Mouse (Mus musculus) embryo, embryonic 9.5 days (tissue): Measurements from ENCODE around the gene Ccdc162.
A peak's percentile ranks its signal among the peaks of the same experiment; 100 is the strongest.

Experiments
- DNase-seq: peaks from one replicate; pipeline ENCODE4 v3.0.0-alpha.2; 2017; ENCODE audit errors: extremely low spot score

Gene Ccdc162

DNA sequence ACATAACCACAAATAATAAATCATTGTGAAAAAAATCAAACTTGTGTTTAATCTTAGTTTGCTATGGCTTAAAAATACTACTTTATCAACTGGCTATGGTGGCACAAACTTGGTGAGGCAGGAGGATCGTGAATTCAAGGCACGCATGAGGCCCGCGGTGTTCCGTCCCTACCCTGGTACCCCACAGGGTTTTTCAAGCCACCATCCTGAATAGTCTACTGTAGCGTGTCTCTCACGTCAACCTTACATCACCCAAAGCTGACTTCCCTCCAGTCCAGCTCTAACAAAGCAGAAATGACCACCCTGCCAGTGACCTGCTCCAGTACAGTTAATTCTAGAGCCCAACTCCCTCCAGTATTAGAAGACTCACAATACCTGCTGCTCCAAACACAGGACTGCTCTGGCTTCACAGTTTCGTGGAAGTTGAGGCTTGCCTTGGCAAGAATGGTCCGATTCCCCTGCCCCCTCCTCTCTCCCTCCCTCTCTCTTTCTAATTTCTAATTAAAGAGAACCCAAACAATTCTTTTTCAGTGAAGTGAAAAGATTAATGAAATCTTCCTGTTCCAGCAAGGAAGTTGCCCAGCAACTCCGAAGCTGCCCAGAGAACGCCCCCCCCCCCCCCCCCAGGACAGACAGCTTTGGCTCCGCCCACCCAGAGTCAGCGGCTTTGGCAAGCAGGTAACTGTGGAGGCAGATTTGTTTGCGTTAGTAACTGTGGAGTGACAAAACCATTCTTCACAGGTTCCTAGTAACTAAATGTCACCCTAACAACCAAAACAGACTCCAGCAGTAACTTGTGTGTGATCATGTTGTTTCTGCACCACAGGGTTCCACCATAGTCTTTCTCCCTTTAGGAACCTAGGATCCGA is at the start of gene Ccdc162:
Gene Ccdc162, minus strand, starts transcription at position 606 of the 869 bp plus-strand sequence.
- peak; percentile 20 for DNase-seq

DNA sequence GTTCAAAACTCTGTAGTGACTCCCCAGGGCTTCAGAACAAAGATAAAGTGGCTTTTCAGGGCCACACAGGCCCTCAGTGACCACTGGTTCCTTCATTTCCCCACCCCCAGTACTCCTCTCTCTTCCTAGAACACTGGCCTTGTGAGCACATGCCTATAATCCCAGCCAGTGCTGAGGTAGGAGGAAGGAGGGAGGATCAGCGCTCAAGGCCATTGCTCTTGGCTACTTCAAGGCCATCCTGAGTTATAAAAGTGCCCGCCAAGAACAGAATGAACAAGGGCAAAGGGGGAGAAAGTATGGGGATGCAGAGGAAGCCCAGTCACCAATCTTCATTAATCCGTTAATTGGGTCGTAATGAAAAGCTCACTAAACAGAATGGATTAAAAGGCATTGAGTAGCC is 49.2 kb upstream of the Ccdc162 start:
- no peak for DNase-seq

DNA sequence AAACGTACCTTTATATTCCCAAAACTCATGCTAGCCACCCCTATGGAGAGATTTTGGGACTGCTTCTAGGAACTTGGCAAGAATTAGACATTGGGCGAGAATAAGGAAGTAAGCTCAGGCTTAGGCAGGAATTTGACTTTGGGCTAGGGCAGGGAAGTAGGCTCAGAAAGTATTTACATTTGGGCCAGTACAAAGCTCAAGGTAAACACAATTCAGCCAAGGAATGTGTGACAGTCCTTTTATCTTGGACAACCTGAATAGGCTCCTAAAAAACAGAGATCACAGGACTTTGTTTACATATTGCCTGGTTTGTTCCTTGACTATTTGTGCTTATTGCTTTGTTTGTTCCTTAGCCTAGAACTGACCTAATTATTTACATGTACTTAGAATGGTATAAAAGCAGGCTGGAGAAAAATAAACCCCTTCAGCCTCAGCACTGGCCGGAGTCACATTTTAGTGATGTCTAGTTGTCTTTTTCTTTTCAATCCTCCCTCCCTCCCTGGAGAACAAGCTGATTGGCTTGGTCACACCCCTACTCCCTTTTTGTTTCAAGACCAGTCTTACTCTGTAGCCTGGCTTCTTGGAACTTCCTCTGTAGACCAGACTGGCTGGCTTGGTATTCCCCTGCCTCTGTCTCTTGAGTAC is 47.4 kb upstream of the Ccdc162 start:
- no peak for DNase-seq

DNA sequence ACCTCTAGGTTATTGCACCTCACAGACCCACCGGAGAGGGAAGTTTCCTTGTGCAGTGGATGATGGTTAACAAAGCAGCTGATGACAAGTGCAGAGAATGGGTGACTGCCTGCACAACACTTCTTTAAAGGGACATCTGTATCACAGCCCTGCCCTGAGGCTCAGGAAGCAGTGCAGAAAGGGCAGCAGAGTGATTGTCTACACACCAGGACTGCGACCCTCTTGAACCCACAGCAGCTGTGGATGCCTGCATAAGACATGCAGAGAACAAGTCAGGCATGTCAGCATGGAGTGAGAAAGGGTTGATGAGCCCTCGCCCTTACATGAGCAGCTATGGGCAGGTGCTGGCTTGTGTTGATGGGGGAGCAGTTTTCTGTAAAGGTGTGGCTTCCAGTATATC is 44.4 kb upstream of the Ccdc162 start:
- DNase-seq, result no peak

DNA sequence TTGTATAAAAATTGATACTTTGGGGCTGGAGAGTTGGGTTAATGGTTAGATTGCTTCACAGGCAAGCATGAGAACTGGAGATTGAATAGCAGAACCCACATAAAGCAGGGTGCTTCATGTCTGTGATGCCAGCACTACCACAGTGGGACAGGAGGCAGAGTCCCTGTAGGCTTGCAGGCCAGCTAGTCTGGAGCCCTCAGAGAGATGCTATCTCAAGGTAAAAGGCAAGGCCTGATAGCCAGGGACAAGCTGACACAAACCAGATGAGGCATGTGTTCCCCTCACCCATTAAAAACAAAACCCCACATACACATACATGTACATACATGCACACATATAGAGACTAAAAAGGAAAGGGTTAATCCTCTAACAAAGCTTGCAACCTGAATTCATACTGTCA is 41.6 kb upstream of the Ccdc162 start:
- DNase-seq, result no peak

DNA sequence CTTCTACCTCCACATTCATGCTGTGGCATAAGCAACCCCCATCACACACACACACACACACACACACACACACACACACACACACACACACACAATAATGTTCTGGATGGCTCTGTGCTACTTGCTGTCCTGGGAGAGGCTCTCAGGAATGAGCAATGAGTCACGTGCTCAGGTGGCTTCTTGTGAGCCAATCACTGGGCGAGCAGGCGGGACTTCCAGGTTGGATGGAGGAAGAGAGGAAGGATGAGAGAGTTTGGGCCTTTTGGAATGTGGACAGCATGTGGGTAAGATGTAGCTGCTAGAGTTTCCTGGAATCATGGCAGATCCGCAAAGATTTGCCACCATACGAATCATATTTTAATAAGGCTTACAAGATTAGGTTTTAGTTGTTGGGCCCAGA is 40.8 kb upstream of the Ccdc162 start:
- no peak for DNase-seq

DNA sequence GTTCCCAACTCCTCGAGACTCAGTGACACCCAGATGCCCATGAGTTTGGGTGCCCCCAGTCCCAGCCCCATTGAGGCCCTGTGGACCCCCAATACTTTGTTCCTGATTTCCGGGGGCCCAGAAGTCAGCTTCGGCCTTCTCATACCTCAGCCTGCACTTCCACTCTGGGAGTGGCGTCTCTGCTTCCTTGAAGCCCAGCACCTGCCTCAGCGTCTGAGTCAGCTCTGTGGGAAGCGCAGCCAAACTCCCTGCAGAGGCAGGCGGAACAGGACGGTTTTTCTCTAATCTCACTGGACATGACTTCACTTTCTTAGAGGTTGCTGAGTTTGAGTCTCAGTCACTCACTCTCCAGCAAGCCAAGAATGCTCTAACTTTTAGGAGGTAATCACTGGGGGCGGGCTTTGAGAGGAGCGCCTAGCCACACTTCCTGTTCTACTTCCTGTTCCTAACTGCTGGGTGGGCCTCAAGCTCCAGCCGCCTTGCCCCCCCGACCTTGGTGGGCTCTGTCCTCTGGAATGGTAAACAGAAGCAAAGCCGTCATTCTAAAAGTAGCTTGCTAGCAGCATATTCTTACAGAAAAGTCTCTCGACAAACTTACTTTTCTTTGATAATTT is 35.5 kb upstream of the Ccdc162 start:
- no peak for DNase-seq

DNA sequence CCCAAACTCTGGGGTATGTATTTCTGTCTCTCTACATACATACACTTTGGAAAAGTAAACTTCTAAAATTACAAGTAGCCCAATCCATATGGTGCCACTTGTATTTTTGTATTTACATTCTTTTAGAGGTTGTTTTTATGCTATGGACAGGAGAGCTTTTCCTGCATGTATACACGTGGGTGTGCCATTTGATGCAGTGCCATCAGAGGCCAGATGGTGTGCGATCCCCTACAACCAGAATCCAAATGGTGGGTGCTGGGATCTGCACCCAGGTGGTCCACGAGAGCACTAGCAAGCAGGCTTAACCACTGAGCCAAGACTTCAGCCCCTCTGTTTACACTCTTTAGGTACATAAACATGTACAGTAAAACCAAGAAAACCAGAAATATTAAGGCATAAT is 32.9 kb upstream of the Ccdc162 start:
- no peak for DNase-seq

DNA sequence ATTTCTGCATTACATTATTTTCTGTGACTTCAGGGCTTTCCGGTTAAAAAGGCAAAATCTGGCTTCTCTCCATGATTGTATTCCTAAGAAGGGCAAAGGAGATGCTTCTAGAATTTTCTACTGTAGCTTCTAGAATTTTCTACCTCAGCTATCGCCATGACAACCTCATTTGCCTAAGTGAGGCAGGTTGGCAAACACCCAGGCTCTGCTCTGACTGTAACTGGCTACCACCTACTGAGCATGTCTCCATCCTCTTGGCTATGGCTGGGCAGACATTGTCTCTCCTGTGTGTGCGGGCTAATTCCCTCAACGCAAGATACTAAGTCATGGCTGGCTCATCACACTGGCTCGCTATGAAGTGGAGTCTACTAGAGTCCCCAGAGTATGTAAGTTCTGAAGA is 30.1 kb upstream of the Ccdc162 start:
- DNase-seq, result no peak

DNA sequence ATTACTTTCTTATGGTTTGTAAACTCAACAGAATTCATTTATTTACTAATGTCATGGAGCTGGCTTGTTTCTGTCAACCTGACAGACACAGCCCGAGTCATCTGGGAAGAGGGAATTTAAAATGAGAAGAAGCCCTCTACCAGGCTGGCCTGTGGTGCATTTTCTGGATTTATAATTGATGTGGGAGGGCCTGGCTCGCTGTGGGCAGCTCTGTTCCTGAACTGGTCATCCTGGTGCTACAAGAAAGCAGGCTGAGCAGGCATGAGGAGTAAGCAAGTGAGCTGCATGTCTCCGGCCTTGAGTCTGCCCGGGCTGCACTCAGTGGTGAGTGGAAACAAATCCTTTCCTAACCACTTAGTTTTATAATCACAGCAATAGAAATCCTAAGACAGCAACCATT is 27.6 kb upstream of the Ccdc162 start:
- DNase-seq, result no peak

DNA sequence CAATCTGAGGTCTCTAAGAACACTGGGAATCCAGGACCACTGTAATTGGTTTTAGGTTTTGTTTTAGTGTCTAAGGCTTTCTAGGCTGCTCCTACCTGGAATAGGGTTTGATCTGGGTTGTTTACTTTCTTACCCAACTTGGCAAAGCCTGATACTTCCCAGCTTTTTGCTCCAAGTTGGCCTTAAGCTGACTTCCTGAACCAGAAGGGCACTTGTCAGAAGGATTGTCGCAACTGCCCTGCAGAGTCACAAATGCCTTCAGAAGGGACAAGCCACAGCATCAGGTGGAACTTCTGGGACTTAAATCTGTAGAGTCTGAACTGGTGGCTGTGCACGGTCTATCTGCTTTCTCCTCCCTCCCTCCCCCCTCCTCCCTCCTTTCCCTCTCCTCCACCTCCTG is 23.8 kb upstream of the Ccdc162 start:
- DNase-seq, result no peak

DNA sequence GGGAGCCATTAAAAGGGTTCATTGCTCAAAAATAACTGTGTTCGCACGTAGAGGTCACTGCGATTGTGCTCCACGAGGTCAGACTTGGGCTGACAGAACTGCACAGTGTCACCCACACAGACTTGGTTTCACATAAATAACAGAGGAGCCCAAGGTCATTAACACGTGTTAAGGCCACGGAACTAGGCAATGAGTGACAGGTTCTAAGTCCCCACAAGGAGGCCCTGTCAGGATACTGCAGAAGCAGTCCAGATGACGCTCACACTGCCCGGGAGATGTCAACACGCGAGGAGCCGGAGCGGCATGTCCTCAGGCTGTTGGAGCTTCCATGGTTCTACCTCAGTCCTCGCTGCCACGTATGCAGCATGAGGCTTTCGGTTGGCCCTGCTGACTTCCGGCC is 20.8 kb upstream of the Ccdc162 start:
- no peak for DNase-seq

DNA sequence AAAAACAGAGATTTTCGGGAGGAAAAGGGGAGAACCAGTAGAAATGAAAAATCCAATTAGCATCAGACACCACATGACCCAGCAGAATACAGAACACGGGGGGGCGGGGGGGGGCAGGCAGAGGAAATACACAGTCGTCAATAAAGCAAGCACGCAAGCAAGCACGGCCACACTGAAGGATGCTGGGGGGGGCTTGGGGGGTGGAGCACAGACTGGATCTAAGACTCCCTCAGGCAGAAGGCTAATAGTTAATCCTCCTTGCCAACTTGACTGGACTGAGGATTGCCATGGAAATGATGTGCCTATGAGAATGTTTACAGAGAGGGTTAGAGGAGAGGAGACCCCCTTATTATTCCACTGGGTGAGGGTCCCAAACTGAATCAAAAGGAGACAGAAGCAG is 19.0 kb upstream of the Ccdc162 start:
- no peak for DNase-seq

DNA sequence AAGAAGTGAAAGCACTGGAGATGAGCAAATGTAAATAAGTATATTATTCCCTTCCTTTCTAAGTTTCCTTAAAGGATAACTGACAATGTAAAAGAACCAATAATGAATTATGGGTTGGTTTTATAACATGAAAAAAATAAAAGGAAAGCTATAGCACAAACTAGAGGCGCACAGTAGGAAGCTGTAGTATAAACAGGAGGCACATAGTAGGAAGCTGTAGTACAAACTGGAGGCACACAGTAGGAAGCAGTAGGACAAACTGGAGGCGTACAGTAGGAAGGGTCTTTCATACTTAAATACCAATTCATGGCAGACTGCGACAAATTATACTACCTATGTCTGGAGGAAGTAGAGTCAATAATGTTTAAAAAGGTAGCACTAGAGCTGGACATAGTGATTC is 16.8 kb upstream of the Ccdc162 start:
- DNase-seq, result no peak

DNA sequence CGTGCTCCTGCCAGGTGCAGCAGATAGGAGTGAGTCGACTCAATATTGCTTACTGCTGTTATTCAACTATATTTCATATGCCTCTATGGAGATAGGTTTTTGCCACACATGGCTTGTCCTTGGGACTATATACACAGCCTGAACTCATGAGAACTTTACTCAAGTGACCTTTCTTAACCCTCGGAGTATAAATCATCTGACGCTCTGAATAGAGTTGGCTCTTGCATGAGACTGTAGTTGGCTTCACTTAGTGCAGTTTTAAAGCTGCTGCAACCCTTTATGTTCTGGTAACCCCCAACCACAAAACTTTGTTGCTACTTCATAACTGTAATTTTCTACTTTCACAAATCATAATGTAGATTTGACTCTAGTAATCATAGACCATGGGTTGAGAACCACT is 15.5 kb upstream of the Ccdc162 start:
- DNase-seq, result no peak

DNA sequence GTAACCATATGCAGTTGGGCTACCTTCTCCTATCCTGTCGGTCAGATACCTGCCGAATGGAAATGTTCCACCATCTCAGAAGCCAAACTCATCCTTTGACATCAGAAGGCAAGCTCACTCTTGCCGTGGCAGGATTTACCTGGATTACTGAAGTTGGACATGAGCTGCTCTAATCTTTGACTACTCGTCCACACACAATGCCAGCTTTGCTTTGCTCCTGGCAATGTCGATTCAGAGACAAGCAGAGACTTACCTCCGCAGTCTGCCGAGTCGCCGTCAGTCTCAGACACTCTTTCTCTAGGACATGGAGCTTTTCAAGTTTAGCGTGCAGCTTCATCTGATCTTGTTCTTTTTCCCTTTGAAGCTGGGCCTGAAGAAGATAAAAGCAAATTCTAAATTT is 14.3 kb upstream of the Ccdc162 start:
- no peak for DNase-seq

DNA sequence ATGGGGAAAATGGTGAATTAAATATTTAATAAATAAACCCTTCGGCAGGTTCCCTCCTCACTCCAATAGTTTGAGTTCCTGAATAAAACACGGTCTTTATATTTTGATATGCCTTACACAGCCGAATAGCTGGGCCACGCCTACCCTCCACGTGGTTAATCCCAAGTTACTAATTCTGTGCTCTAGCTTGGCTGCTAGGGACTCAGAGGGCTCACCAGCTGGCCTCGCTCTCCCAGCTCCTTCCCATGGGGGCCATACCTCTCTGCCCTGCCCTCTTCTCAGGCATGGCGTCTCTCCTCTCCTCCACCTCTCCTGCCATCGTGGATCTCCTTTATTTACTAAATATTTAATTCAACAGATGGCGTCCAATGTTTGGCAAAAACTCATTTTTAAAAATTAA is 9.8 kb upstream of the Ccdc162 start:
- DNase-seq, result no peak

DNA sequence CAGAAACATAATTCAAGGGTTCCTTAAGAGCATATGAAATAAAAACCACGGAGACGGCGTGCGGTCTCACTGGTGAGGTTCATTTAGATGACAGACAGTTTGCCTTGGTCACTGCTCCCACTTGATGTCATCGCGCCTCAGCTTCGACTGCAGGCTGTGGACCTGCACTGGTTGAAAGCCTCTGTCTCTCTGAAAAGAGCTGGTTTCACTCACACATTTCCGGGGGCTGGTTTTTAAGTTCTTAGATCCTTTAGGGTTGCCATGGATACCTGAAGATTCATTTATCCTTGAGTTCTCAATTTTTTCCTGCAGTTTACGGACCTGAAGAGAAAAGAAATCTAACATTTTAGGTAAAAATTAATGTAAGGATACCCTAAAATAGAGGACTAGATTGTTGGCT is 3.2 kb upstream of the Ccdc162 start:
- no peak for DNase-seq

DNA sequence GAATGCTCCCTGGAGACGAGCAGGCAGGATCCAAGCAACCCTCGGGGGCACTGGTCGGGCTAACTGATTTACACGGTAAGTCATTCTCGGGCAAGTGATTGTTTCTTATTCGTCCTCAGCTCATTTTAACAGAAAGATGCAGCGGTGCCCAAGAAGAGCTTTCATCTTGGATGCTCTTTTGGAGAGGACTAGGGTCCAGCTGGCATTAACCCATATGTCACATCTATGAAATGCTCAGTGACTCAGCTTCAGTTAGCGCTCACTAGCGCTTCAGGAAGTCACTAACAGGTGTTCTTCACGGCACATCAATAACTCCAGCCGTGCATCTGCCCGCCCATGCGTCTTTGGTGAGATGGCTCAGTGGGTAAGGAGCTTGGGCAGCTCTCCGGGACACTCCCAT is 877 bp downstream of the Ccdc162 start:
- DNase-seq, result no peak

DNA sequence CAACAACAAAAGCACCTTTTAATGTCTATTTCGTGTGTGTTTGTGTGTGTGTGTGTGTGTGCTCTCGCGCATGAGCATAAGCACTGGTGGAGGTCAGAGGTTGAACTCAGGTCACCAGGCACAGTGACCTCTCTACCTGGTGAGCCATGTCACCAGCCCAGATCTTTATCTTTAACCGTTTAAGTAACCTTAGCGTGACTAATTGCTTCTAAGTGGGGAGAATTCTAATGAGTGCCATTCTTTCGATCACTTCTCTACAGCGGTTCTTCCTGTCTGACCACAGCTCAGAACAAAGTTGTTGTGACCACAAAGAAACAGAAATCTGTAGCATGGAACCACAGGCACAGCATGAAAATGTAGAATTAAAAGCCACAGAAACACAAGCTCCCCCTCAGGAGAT is 5.0 kb downstream of the Ccdc162 start:
- no peak for DNase-seq

DNA sequence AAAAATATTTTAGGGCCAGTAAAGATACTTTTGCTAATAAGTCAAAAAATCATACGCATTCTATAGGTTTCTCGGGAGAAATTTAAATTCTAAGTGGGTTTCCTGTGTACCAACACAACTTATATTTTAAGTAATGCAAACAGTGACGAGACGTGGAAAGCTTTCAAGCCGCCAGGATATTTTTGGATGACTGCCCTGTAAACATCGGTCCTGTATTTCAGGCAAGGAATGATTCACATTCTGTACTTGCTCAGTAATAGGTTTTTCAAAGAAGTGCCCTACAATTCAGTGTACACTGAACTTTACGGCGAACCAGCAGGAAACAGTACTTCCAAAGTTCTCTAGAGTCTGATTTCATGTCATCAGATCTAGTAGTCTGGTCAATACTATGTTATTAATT is 5.7 kb downstream of the Ccdc162 start:
- DNase-seq, result no peak

DNA sequence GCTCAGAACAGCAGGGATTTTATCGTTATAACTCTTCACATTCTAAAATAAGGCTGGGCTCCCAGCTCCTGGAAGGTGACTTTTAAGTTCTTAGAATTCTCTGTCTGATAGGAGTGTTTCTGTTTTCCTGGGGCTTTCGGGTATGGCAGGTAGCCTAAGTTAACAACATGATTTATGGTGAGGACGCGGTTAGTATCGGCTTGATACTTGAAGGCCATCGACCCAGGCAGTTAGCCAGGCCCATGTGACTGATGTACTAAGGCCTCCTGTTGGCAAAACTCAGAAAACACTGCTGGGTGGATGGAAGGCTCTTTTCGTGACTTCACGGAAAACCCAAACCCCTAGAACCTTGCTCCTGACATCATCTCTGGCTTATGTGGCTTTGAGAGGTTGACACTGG is 7.1 kb downstream of the Ccdc162 start:
- DNase-seq, result no peak

DNA sequence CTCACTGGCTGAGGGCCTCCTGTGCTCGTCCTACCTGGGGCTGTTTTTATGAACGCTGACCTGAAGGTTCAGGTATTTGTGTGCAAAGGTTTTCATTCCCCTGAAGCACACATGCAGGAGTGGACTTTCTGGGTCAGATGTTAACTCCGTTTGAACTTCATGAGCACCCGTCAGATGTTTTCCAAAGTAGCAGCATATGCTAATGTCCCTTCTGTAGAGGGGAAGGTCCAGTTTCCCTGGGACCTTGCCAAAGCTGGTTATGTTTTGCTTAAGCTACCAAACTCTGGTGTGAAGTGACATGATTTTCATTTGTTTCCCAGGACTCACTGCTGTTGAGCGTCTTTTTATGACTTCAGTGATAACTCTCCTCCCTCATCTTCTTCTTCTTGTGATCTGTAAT is 16.8 kb downstream of the Ccdc162 start:
- DNase-seq, result no peak
